Mouse (Mus musculus) adrenal gland, postnatal 10 days (tissue): ENCODE measurements at regions not wholly inside any gene's neighbourhood (a gene's known extent, or its start where the extent isn't known, plus 50 kb on each side); places are given as distances from the start of the nearest gene placed in this dataset.

Experiments
- DNase-seq: peaks from one replicate; pipeline ENCODE4 v3.0.0; 2021; ENCODE audit warnings: mixed read lengths

- DNase-seq: no peak
These were observed 176.0 kb upstream of the Pabpc6 start for GRCm38 (mm10) chr17:9845451-9846075.

GRCm38 (mm10) chr17:9841103-9841502 is 171.6 kb upstream of the Pabpc6 start:
- no peak for DNase-seq

- no peak for DNase-seq
These were observed 169.7 kb upstream of the Pabpc6 start for GRCm38 (mm10) chr17:9839256-9839655.

- no peak for DNase-seq
These were observed 167.7 kb upstream of the Pabpc6 start for GRCm38 (mm10) chr17:9836995-9837842.

GRCm38 (mm10) chr17:9829895-9830294 is 160.4 kb upstream of the Pabpc6 start:
- DNase-seq: no peak

GRCm38 (mm10) chr17:9821358-9821757 is 151.8 kb upstream of the Pabpc6 start:
- no peak for DNase-seq

- DNase-seq: no peak
These were observed 147.5 kb upstream of the Pabpc6 start for GRCm38 (mm10) chr17:9817056-9817455.

- DNase-seq: no peak
These were observed 127.6 kb upstream of the Pabpc6 start for GRCm38 (mm10) chr17:9797069-9797468.

- DNase-seq: no peak
These were observed 126.9 kb upstream of the Pabpc6 start for GRCm38 (mm10) chr17:9796225-9796988.

GRCm38 (mm10) chr17:9778866-9779265 is 109.3 kb upstream of the Pabpc6 start:
- DNase-seq: no peak

GRCm38 (mm10) chr17:9777165-9777564 is 107.6 kb upstream of the Pabpc6 start:
- DNase-seq: no peak

- no peak for DNase-seq
These were observed 106.9 kb upstream of the Pabpc6 start for GRCm38 (mm10) chr17:9776286-9777016.

- no peak for DNase-seq
These were observed 106.2 kb upstream of the Pabpc6 start for GRCm38 (mm10) chr17:9775668-9776151.

GRCm38 (mm10) chr17:9774740-9775629 is 105.5 kb upstream of the Pabpc6 start:
- DNase-seq: no peak

- DNase-seq: no peak
These were observed 104.2 kb upstream of the Pabpc6 start for GRCm38 (mm10) chr17:9773744-9774143.

GRCm38 (mm10) chr17:9768275-9768674 is 98.8 kb upstream of the Pabpc6 start:
- DNase-seq: peak; percentile 35

GRCm38 (mm10) chr17:9765680-9766250 is 96.2 kb upstream of the Pabpc6 start:
- no peak for DNase-seq

GRCm38 (mm10) chr17:9764701-9765359 is 95.3 kb upstream of the Pabpc6 start:
- peak; percentile 44 for DNase-seq

GRCm38 (mm10) chr17:9764041-9764606 is 94.6 kb upstream of the Pabpc6 start:
- DNase-seq: no peak

GRCm38 (mm10) chr17:9763110-9763509 is 93.6 kb upstream of the Pabpc6 start:
- no peak for DNase-seq
